12 mouse cellular contexts compared by ENCODE assay signal in the genomic region with DNA sequence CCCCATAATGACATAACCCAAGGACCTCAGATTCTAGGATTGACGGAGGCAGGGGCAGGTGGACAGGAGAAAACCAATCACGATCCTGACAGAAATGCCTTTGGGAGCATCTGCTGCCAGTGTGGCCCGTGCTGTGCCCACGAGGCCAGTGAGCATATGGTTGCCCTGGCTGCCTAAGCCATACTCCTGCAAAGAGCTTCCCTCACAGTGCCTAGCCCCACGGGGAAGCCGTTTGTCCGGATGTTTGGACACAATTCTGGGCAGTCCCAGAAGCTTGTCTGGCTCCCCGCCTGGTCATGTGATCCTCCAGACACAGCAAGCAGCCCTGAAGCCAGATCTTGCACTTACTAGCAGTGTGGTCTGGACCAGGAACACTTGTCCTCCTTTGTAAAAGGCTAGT. TPM values are rescaled to one million over a fixed set of nuclear protein-coding genes. Genes with fewer than 3 reads are reported as not detected.
DNase-seq lines count a peak whose midpoint lies in the region; ATAC-seq and TF ChIP-seq lines count a peak whose summit lies in the region.
"Had no signal": no experiment of that assay in that cellular context is flagged by ENCODE, and none has a peak within 500 bp of the region (broad histone marks: within the 10 kb centered on the region; RNA-seq: fewer than 3 reads in every experiment).

No protein-coding gene starts in this region.

- no peak overlapping the region for H3K4me2 ChIP-seq in midbrain, postnatal 0 days (ENCODE audit: low read depth, low read length, poor library complexity, severe bottlenecking)
- H3K4me2 ChIP-seq in midbrain, embryonic 16.5 days (ENCODE audit: low read length) = no peak overlapping the region
- H3K4me2 ChIP-seq: heart, embryonic 15.5 days; neural tube, embryonic 13.5 days had no signal

- no peak overlapping the region for H3K9ac ChIP-seq in midbrain, postnatal 0 days (replicated peaks; ENCODE audit: low read length, poor library complexity, severe bottlenecking)
- no peak overlapping the region for H3K9ac ChIP-seq in midbrain, embryonic 16.5 days (ENCODE audit: low read depth, low read length)
- H3K9ac ChIP-seq: heart, embryonic 15.5 days; neural tube, embryonic 13.5 days had no signal

- no peaks in the 10 kb centered on the region for H3K36me3 ChIP-seq in heart, embryonic 10.5 days
- no peaks in the 10 kb centered on the region for H3K36me3 ChIP-seq in midbrain, postnatal 0 days (ENCODE audit: insufficient read depth, low read length)
- no peaks in the 10 kb centered on the region for H3K36me3 ChIP-seq in midbrain, embryonic 16.5 days (ENCODE audit: control insufficient read depth, insufficient read depth, low read length)
- H3K36me3 ChIP-seq: heart, embryonic 15.5 days; neural tube, embryonic 13.5 days had no signal

- H3K27ac ChIP-seq in heart, embryonic 10.5 days = no peak overlapping the region
- no peak overlapping the region for H3K27ac ChIP-seq in midbrain, postnatal 0 days (ENCODE audit: low read depth, low read length)
- no peak overlapping the region for H3K27ac ChIP-seq in midbrain, embryonic 16.5 days (ENCODE audit: low read length)
- H3K27ac ChIP-seq: heart, embryonic 15.5 days; neural tube, embryonic 13.5 days had no signal

- peaks cover 6% of the 10 kb centered on the region for H3K4me1 ChIP-seq in heart, embryonic 10.5 days
- 0 out of 2 replicates have a peak, but pooled peaks cover 2% of the 10 kb centered on the region for H3K4me1 ChIP-seq in midbrain, postnatal 0 days (ENCODE audit: insufficient read depth, low read length)
- peaks cover 3% of the 10 kb centered on the region; the same call in 1 of the 2 replicates for H3K4me1 ChIP-seq in midbrain, embryonic 16.5 days (ENCODE audit: control insufficient read depth, insufficient read depth, low read length)

- ATAC-seq in midbrain, postnatal 0 days (ENCODE audit: low FRiP score) = peak; percentile 57; the same call in 1 of the 2 replicates
- no peak for ATAC-seq in midbrain, embryonic 16.5 days

- 74% methylated on average over 8 of the region's 8 CpGs for WGBS in heart, embryonic 10.5 days
- WGBS in midbrain, postnatal 0 days = 61% methylated on average over 8 of the region's 8 CpGs
- WGBS in midbrain, embryonic 16.5 days = 70% methylated on average over 8 of the region's 8 CpGs

- TF ChIP-seq CTCF in midbrain, postnatal 0 days (IDR thresholded peaks at IDR 0.05) = no peak

- H3K4me3 ChIP-seq in heart, embryonic 10.5 days = no peak overlapping the region
- no peak overlapping the region for H3K4me3 ChIP-seq in midbrain, postnatal 0 days (ENCODE audit: low read depth, low read length)
- no peak overlapping the region for H3K4me3 ChIP-seq in midbrain, embryonic 16.5 days (ENCODE audit: low read depth, low read length)
- H3K4me3 ChIP-seq: heart, embryonic 15.5 days; neural tube, embryonic 13.5 days had no signal

- no peaks in the 10 kb centered on the region for H3K9me3 ChIP-seq in heart, embryonic 10.5 days
- no peaks in the 10 kb centered on the region for H3K9me3 ChIP-seq in midbrain, postnatal 0 days (ENCODE audit: low read length)
- no peaks in the 10 kb centered on the region for H3K9me3 ChIP-seq in midbrain, embryonic 16.5 days (replicated peaks; ENCODE audit: control insufficient read depth, low read length, poor library complexity, severe bottlenecking)
- H3K9me3 ChIP-seq: heart, embryonic 15.5 days; neural tube, embryonic 13.5 days had no signal

- peak; percentile 95 for DNase-seq in heart, adult 11 months
- DNase-seq in heart, embryonic 10.5 days (ENCODE audit: low spot score) = no peak
- peak; percentile 89 for DNase-seq in midbrain, postnatal 0 days (ENCODE audit: low spot score)
- DNase-seq in cerebellum, postnatal 36 days = peak; percentile 99
- DNase-seq in lung, postnatal 4 days = peak; percentile 55 to 83
- DNase-seq in thymus, postnatal 0 days (ENCODE audit: low spot score) = no peak
- no peak for DNase-seq in frontal cortex, postnatal 14 days (ENCODE audit: low spot score in 2 of 2)

- peaks cover 18% of the 10 kb centered on the region for H3K27me3 ChIP-seq in heart, embryonic 10.5 days (ENCODE audit: insufficient read depth, poor library complexity, severe bottlenecking)
- H3K27me3 ChIP-seq in midbrain, postnatal 0 days (ENCODE audit: insufficient read depth, low read length) = no peaks in the 10 kb centered on the region; the same call in 1 of the 2 replicates
- no peaks in the 10 kb centered on the region for H3K27me3 ChIP-seq in midbrain, embryonic 16.5 days (ENCODE audit: control insufficient read depth, insufficient read depth, low read depth, low read length)
- H3K27me3 ChIP-seq: heart, embryonic 15.5 days had no signal

RNA-seq across cellular contexts. Expression of a gene that starts 24.8 kb away (rescaled TPM):
- 0.49 and 0.88 TPM in 2 replicates for polyA plus RNA-seq in heart, embryonic 10.5 days (2016; fragmentation: Nextera tagmentation; extraction: Ambion mirVana)
- 16.3 and 22.4 TPM in 2 replicates for total RNA-seq in midbrain, postnatal 0 days (2014; rRNA removed)
- polyA plus RNA-seq in midbrain, postnatal 0 days (2015; fragmentation: Nextera tagmentation; extraction: Ambion mirVana) = 7.5 and 7.6 TPM in 2 replicates
- polyA plus RNA-seq in midbrain, embryonic 16.5 days (2015; fragmentation: Nextera tagmentation; extraction: Ambion mirVana) = 12.4 and 12.6 TPM in 2 replicates
- polyA plus RNA-seq in thymus, postnatal 0 days (2015; fragmentation: Nextera tagmentation; extraction: Ambion mirVana) = 0.23 and 0.31 TPM in 2 replicates
- total RNA-seq: common myeloid progenitor, adult 5-6 weeks; megakaryocyte-erythroid progenitor cell, adult 5-6 weeks had no signal

RNA-seq across cellular contexts. Expression of a gene that starts 31.6 kb away (rescaled TPM):
- 16.2 and 17.2 TPM in 2 replicates for polyA plus RNA-seq in heart, embryonic 10.5 days (2016; fragmentation: Nextera tagmentation; extraction: Ambion mirVana)
- 36.7 and 42.0 TPM in 2 replicates for total RNA-seq in midbrain, postnatal 0 days (2014; rRNA removed)
- polyA plus RNA-seq in midbrain, postnatal 0 days (2015; fragmentation: Nextera tagmentation; extraction: Ambion mirVana) = 13.2 and 13.3 TPM in 2 replicates
- 17.3 and 19.8 TPM in 2 replicates for polyA plus RNA-seq in midbrain, embryonic 16.5 days (2015; fragmentation: Nextera tagmentation; extraction: Ambion mirVana)
- 17.8 and 19.4 TPM in 2 replicates for polyA plus RNA-seq in thymus, postnatal 0 days (2015; fragmentation: Nextera tagmentation; extraction: Ambion mirVana)

Comparison
In these comparisons a context has a peak if more than half of its experiments do, and no peak if none do; other contexts are left out.
1. DNase-seq: peak in heart, adult 11 months (single experiment), midbrain, postnatal 0 days (single experiment), cerebellum, postnatal 36 days (2 of 2) and lung, postnatal 4 days (2 of 2); none in heart, embryonic 10.5 days (single experiment), thymus, postnatal 0 days (single experiment) and frontal cortex, postnatal 14 days (0 of 2).